Mouse (Mus musculus) liver, embryonic 11.5 days (tissue): ENCODE data around the gene Vmp1. TPM values are rescaled to one million over a fixed set of nuclear protein-coding genes. Genes with fewer than 3 reads are reported as not detected.

Experiments used
- ATAC-seq: fragments of 200-750 bp; cut with Nextera tagmentation; replicated peaks from 2 replicates; pipeline ENCODE4 v1.8.0; 2017; ENCODE audit warnings: moderate number of reproducible peaks, mild to moderate bottlenecking, moderate TSS enrichment, moderate library complexity; ENCODE audit not compliant: low FRiP score
- DNase-seq: peaks from one replicate; pipeline ENCODE4 v3.0.0-alpha.2; 2017; ENCODE audit warnings: low spot score
- H3K27ac ChIP-seq: fragments of 300-500 bp; sonication (generic); 2 replicates; pipeline ENCODE4 v1.5.1; 2014; ENCODE audit warnings: mild to moderate bottlenecking, low read depth, low read length, control low read depth
- H3K27me3 ChIP-seq: fragments of 300-500 bp; sonication (generic); replicated peaks from 2 replicates; pipeline ENCODE4 v1.6.1; 2014; ENCODE audit warnings: low read length, mixed read lengths; ENCODE audit not compliant: control insufficient read depth, insufficient read depth
- H3K36me3 ChIP-seq: fragments of 300-500 bp; sonication (generic); 2 replicates; pipeline ENCODE4 v1.6.1; 2014; ENCODE audit warnings: mild to moderate bottlenecking, low read length, moderate library complexity, mixed read lengths; ENCODE audit not compliant: control insufficient read depth, insufficient read depth
- H3K4me1 ChIP-seq: fragments of 300-500 bp; sonication (generic); replicated peaks from 2 replicates; pipeline ENCODE4 v1.6.1; 2014; ENCODE audit warnings: low read length, mixed read lengths; ENCODE audit not compliant: control insufficient read depth, insufficient read depth
- H3K4me2 ChIP-seq: fragments of 300-500 bp; sonication (generic); 2 replicates; pipeline ENCODE4 v1.6.1; 2014; ENCODE audit warnings: mild to moderate bottlenecking, control low read depth, moderate library complexity
- H3K4me3 ChIP-seq: fragments of 300-500 bp; sonication (generic); 2 replicates; pipeline ENCODE4 v1.5.1; 2014; ENCODE audit warnings: low read depth, low read length, control low read depth
- H3K9ac ChIP-seq: fragments of 300-500 bp; sonication (generic); 2 replicates; pipeline ENCODE4 v1.6.1; 2014; ENCODE audit warnings: low read depth, low read length, control low read depth
- H3K9me3 ChIP-seq: fragments of 300-500 bp; sonication (generic); 2 replicates; pipeline ENCODE4 v1.6.1; 2016; ENCODE audit warnings: low read length, inconsistent platforms, mixed read lengths; ENCODE audit not compliant: control insufficient read depth
- WGBS: fragments of 180-500 bp; shearing (Covaris S2); extraction: QIAGEN DNeasy Blood & Tissue Kit; methylation state at CpG from one replicate; pipeline ENCODE4 v1.1.7; 2014; 5-methylcytosine and 5-hydroxymethylcytosine counted together
- polyA plus RNA-seq: library from polyadenylated mRNA; unstranded; fragments of >200 nt; fragmentation: Nextera tagmentation; extraction: Ambion mirVana; gene quantifications from 2 replicates; pipeline ENCODE4 v1.2.1, GENCODE M21; 2014

Vmp1 gene
- polyA plus RNA-seq, 1 experiment from 2014 or later = 112 TPM

DNA sequence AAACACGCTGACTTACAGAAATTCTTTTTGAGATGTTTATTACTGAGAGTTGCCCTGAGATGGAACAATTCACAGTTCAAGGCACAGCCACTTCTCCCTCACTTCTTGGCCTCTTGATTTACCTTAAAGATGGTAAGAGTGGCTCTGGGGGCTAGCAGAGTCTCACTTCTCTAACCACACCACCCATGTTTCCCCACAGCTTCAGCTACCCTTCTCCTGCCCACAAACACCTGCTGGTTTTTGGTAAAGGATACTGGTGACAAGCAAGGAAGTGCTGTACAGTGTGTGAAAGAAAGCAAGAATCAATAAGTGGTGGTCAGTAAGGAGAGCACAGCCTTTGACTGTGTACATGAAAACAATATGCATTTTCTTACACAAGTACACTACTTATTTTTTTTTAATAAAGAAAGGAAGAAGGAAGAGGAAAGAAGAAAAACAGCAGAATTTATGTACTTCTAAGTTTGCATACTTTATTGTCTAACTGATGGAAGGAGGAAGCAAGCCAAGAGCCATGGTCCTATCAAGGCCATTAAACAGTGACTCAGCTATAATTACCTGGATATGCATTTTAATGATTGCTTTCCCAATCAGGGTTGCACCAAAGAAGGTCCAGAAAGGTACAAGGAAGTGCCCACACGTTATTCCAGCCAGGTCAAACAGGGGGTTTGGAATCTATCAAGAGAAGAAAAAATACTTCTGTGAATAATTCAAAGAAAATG lies 76.9 kb downstream of the Vmp1 start:
- ATAC-seq (no peak), DNase-seq (no peak)
- no peak overlapping the region for H3K27ac ChIP-seq
- peaks cover 9% of the 10 kb centered on the region for H3K36me3 ChIP-seq
- H3K9me3 ChIP-seq = no peaks in the 10 kb centered on the region
- H3K27me3 ChIP-seq = no peaks in the 10 kb centered on the region
- H3K4me2 ChIP-seq = no peak overlapping the region
- 86% methylated on average over 2 of the region's 2 CpGs for WGBS
- no peak overlapping the region for H3K4me3 ChIP-seq
- no peak overlapping the region for H3K9ac ChIP-seq
- H3K4me1 ChIP-seq = peaks cover 3% of the 10 kb centered on the region; the same call in 1 of the 2 replicates

DNA sequence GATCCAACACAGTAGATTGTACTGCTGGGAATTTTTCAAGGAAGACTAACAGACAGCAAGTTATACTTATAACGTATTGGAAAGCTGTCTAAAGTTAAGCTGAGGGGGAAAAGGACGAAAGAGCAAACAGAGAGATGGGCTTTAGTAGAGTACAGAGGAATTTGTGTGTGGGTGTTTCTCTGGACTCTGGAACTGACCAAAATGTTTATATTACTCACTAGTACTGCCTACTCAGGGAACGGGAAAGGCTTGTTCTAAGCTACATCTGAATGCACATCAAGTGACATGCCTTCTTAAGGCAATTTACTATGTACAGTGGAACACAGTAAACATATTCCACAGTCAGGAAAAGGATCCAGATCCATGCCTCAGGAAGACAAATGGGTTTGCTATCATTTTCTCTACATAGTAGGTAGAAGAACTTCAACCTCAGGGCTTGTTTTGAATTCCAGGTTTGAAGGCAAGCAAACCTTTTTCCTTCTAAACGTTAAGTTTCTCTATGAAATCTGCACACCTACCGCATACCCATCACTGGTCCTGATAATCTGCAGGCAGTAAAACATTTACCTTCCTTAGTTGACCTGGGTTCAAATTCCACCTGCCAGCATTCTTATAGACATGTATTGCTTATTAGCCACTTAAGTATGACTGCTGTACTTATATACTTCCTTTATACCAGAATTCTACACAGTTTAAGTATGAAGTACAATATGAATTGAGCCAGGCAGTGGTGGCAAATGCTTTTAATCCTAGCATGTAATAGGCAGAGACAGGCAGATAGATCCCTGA lies 78.7 kb downstream of the Vmp1 start:
- Histone ChIP-seq H3K36me3 (peaks cover 9% of the 10 kb centered on the region), H3K4me2 (no peak overlapping the region), H3K9me3 (no peaks in the 10 kb centered on the region), H3K27ac (no peak overlapping the region), H3K4me1 (peaks cover 1% of the 10 kb centered on the region; the same call in 1 of the 2 replicates), H3K4me3 (no peak overlapping the region), H3K27me3 (no peaks in the 10 kb centered on the region), H3K9ac (no peak overlapping the region)
- WGBS = 78% methylated on average over 5 of the region's 5 CpGs
- no peak for DNase-seq
- ATAC-seq = no peak

DNA sequence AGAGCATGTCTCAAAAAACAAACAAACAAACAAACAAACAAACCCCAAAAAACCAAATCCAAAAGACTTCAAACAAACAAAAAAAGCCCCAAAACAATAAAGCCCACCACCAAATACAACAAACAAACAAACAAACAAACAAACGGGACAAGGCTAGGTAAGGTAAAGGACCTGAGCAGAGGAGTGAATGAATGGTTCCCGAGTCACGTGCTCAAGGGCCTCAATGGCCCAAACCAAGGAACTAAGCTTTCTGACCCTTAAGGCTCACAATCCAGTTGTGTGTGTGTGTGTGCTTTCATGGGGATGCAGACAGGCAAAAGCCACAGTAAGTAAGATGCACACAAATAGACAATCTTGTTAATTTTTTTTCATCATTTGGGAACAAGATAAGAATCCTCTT lies 79.3 kb downstream of the Vmp1 start:
- Histone ChIP-seq H3K27ac (no peak overlapping the region), H3K9ac (no peak overlapping the region), H3K4me2 (no peak overlapping the region), H3K4me3 (no peak overlapping the region), H3K4me1 (no peaks in the 10 kb centered on the region), H3K9me3 (no peaks in the 10 kb centered on the region), H3K36me3 (peaks cover 12% of the 10 kb centered on the region), H3K27me3 (no peaks in the 10 kb centered on the region)
- ATAC-seq (no peak), DNase-seq (no peak)
- 89% methylated on average over 3 of the region's 3 CpGs for WGBS

- Histone ChIP-seq H3K4me1 (no peaks in the 10 kb centered on the region), H3K27me3 (no peaks in the 10 kb centered on the region), H3K36me3 (peaks cover 12% of the 10 kb centered on the region), H3K4me3 (no peak overlapping the region), H3K27ac (no peak overlapping the region), H3K9ac (no peak overlapping the region), H3K9me3 (no peaks in the 10 kb centered on the region), H3K4me2 (no peak overlapping the region)
- WGBS = 87% methylated on average over 1 of the region's 1 CpGs
- ATAC-seq = no peak
- DNase-seq = no peak
Observed at GRCm38 (mm10) chr11:86603719-86604118, 79.9 kb downstream of the Vmp1 start.

GRCm38 (mm10) chr11:86602116-86602515 lies 81.5 kb downstream of the Vmp1 start:
- H3K9ac ChIP-seq = no peak overlapping the region
- H3K4me2 ChIP-seq = no peak overlapping the region
- no peak overlapping the region for H3K4me3 ChIP-seq
- H3K9me3 ChIP-seq = no peaks in the 10 kb centered on the region
- no peaks in the 10 kb centered on the region for H3K4me1 ChIP-seq
- H3K27ac ChIP-seq = no peak overlapping the region
- ATAC-seq (no peak), DNase-seq (no peak)
- no peaks in the 10 kb centered on the region for H3K27me3 ChIP-seq
- peaks cover 12% of the 10 kb centered on the region for H3K36me3 ChIP-seq
- 67% methylated on average over 3 of the region's 3 CpGs for WGBS

GRCm38 (mm10) chr11:86600209-86600557 lies 83.5 kb downstream of the Vmp1 start:
- Histone ChIP-seq H3K27me3 (no peaks in the 10 kb centered on the region), H3K4me3 (no peak overlapping the region), H3K9me3 (no peaks in the 10 kb centered on the region), H3K4me1 (no peaks in the 10 kb centered on the region), H3K36me3 (peaks cover 4% of the 10 kb centered on the region; the same call in 1 of the 2 replicates), H3K9ac (no peak overlapping the region), H3K27ac (no peak overlapping the region), H3K4me2 (no peak overlapping the region)
- WGBS = 93% methylated on average over 7 of the region's 7 CpGs
- no peak for ATAC-seq
- no peak for DNase-seq

- Histone ChIP-seq H3K9ac (no peak overlapping the region), H3K4me3 (no peak overlapping the region), H3K4me1 (peaks cover 2% of the 10 kb centered on the region; the same call in 1 of the 2 replicates), H3K36me3 (peaks cover 4% of the 10 kb centered on the region; the same call in 1 of the 2 replicates), H3K27ac (no peak overlapping the region), H3K9me3 (no peaks in the 10 kb centered on the region), H3K27me3 (no peaks in the 10 kb centered on the region), H3K4me2 (no peak overlapping the region)
- DNase-seq (no peak), ATAC-seq (no peak)
- WGBS = 81% methylated on average over 4 of the region's 4 CpGs
Observed at GRCm38 (mm10) chr11:86599378-86600208, 84.0 kb downstream of the Vmp1 start.

- DNase-seq = no peak
- no peaks in the 10 kb centered on the region for H3K9me3 ChIP-seq
- no peak for ATAC-seq
- H3K27me3 ChIP-seq = no peaks in the 10 kb centered on the region
- no peak overlapping the region for H3K9ac ChIP-seq
- H3K4me3 ChIP-seq = no peak overlapping the region
- 91% methylated on average over 1 of the region's 1 CpGs for WGBS
- H3K36me3 ChIP-seq = peaks cover 4% of the 10 kb centered on the region; the same call in 1 of the 2 replicates
- no peak overlapping the region for H3K27ac ChIP-seq
- H3K4me1 ChIP-seq = peaks cover 12% of the 10 kb centered on the region
- H3K4me2 ChIP-seq = no peak overlapping the region
Observed at GRCm38 (mm10) chr11:86598572-86598971, 85.1 kb downstream of the Vmp1 start.
